Mouse (Mus musculus) midbrain, embryonic 11.5 days (tissue): Measurements from ENCODE around the gene Urad. TPM values are rescaled to one million over a fixed set of nuclear protein-coding genes. Genes with fewer than 3 reads are reported as not detected.

Source experiments
- ATAC-seq: fragments of 200-750 bp; cut with Nextera tagmentation; 2 replicates; pipeline ENCODE4 v1.8.0; 2017; ENCODE audit warnings: moderate TSS enrichment, moderate library complexity; ENCODE audit not compliant: low FRiP score
- DNase-seq: peaks from one replicate; pipeline ENCODE4 v3.0.0; 2015; ENCODE audit warnings: low spot score; ENCODE audit errors: missing footprints
- H3K27ac ChIP-seq: fragments of 300-500 bp; sonication (generic); 2 replicates; pipeline ENCODE4 v1.5.1; 2014; ENCODE audit warnings: low read depth, low read length
- H3K27me3 ChIP-seq: fragments of 300-500 bp; sonication (generic); 2 replicates; pipeline ENCODE4 v1.6.1; 2014; ENCODE audit warnings: mild to moderate bottlenecking, low read length, moderate library complexity, mixed read lengths; ENCODE audit not compliant: control insufficient read depth, insufficient read depth
- H3K36me3 ChIP-seq: fragments of 300-500 bp; sonication (generic); 2 replicates; pipeline ENCODE4 v1.6.1; 2014; ENCODE audit warnings: mild to moderate bottlenecking, low read length, moderate library complexity, mixed read lengths; ENCODE audit not compliant: control insufficient read depth, insufficient read depth
- H3K4me1 ChIP-seq: fragments of 300-500 bp; sonication (generic); 2 replicates; pipeline ENCODE4 v1.6.1; 2014; ENCODE audit warnings: low read length; ENCODE audit not compliant: control insufficient read depth, insufficient read depth
- H3K4me2 ChIP-seq: fragments of 300-500 bp; sonication (generic); 2 replicates; pipeline ENCODE4 v1.6.1; 2014; ENCODE audit warnings: mild to moderate bottlenecking, moderate library complexity
- H3K4me3 ChIP-seq: fragments of 300-500 bp; sonication (generic); 2 replicates; pipeline ENCODE4 v1.5.1; 2014; ENCODE audit warnings: low read depth, low read length
- H3K9ac ChIP-seq: fragments of 300-500 bp; sonication (generic); 2 replicates; pipeline ENCODE4 v1.6.1; 2014; ENCODE audit warnings: low read length
- H3K9me3 ChIP-seq: fragments of 300-500 bp; sonication (generic); 2 replicates; pipeline ENCODE4 v1.6.1; 2016; ENCODE audit warnings: low read length; ENCODE audit not compliant: control insufficient read depth
- WGBS: fragments of 180-500 bp; shearing (Covaris S2); extraction: QIAGEN DNeasy Blood & Tissue Kit; methylation state at CpG from one replicate; pipeline ENCODE4 v1.1.7; 2014; 5-methylcytosine and 5-hydroxymethylcytosine counted together
- polyA plus RNA-seq: library from polyadenylated mRNA; unstranded; fragments of >200 nt; fragmentation: Nextera tagmentation; extraction: Ambion mirVana; gene quantifications from 2 replicates; pipeline ENCODE4 v1.2.1, GENCODE M21; 2014

Gene Urad
- polyA plus RNA-seq, 1 experiment from 2014 or later, result not detected

DNA sequence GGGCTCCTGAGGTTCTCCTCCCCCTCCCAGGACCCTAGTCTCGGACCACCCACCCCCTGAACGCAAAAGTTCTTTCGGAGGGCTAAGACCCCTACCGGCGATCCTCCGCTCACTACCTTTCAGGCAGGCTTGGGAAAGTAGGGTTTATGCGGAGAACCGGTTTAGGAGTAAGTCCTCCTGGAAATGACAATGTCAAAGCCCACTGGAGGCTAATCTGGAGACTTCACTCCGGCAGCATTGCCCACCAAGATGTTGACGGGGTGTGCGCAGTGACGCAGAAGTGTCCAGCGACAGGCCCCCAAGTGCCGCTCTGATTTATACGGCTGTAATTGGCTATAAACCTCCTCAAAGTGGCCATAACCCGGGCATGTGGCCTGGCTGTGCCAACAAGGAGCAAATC is 17.1 kb downstream of the Urad start:
- no peak overlapping the region for H3K27ac ChIP-seq
- H3K36me3 ChIP-seq, result no peaks in the 10 kb centered on the region
- no peaks in the 10 kb centered on the region for H3K9me3 ChIP-seq
- H3K4me3 ChIP-seq, result no peak overlapping the region
- H3K27me3 ChIP-seq, result peaks cover 100% of the 10 kb centered on the region
- H3K4me2 ChIP-seq, result no peak overlapping the region
- no peak overlapping the region for H3K9ac ChIP-seq
- under 1% methylated on average over 16 of the region's 16 CpGs for WGBS
- DNase-seq (peak; percentile 94), ATAC-seq (no peak)
- H3K4me1 ChIP-seq, result peaks cover 7% of the 10 kb centered on the region

DNA sequence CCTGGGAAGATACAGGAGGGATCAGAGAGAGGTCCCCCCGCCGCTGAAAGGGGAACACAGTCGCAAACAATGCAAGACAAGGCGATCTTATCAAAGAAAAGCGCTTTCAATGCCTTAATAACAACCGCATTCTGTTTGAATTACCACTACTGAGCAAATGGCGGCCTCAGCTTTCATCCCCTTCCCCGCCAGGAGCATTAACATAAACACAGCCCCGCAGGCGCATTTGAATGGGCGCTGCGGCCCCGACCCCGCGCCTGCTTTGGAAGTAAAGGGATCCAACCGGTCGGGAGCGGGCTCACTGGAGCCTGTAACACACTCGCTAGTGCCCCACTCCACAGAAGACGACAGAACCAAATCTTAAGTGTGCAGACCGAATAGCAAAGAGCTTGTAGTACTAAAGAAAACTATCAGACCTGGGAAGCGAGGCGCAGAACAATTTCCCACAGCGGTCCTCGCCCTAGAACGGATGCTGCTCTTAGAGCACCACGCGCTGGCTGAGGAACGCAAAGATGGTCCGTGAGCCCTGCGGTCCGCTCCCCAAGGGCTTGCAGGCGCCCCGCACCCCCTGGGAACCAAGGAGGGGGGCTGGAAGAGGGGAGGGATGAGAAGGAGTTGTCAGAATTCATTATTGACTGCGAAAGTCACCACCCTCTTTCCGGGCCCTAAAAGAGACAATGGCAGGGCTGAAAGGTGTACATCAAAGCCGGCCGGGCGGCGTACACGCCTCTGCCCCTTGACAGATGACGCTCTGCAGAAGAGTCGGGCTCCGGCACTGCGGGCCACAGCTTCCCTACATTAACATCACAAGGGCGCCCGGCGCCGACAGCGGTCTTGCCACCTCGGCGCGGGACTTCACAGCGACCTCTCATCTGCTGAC is 17.7 kb downstream of the Urad start:
- Histone ChIP-seq H3K4me3 (no peak overlapping the region), H3K27me3 (peaks cover 100% of the 10 kb centered on the region), H3K4me2 (no peak overlapping the region), H3K36me3 (no peaks in the 10 kb centered on the region), H3K9me3 (no peaks in the 10 kb centered on the region), H3K27ac (no peak overlapping the region), H3K4me1 (peaks cover 11% of the 10 kb centered on the region), H3K9ac (no peak overlapping the region)
- ATAC-seq, result peak; percentile 22; the same call in 1 of the 2 replicates
- peak; percentile 95 for DNase-seq
- WGBS, result under 1% methylated on average over 54 of the region's 54 CpGs

DNA sequence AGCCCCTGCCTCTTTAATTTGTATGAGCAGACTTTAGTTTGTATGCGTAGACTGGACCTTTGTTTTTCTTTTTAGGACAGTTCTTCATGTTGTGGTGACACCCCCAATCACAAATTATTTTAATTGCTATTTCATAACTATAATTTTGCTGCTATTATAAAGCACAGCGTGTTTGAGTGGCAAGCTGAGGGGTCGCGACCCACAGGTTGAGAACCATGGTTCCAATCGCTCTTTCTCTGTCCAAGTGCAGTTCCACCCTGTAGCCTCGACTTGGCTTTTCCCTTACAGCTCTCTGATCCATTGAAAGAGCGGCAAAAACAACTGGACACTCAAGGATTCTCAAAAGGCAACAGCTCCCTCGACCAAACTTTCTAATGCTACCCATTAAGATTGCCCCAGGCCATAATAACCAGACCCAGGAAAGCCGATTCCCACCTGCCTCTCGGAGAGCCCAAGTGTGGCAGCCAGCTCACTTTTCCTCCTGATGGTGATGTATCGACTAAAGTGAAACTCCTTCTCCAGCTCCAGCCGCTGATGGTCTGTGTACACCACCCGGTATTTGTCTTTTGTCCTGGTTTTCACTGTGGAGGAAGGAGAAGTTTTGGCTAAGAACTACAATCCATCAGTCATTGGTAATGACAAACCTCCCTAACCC is 19.4 kb downstream of the Urad start:
- H3K4me2 ChIP-seq, result no peak overlapping the region
- peaks cover 99% of the 10 kb centered on the region for H3K27me3 ChIP-seq
- no peak overlapping the region for H3K4me3 ChIP-seq
- DNase-seq (peak; percentile 89), ATAC-seq (no peak)
- WGBS, result 5% methylated on average over 13 of the region's 13 CpGs
- H3K9me3 ChIP-seq, result no peaks in the 10 kb centered on the region
- no peak overlapping the region for H3K9ac ChIP-seq
- no peak overlapping the region for H3K27ac ChIP-seq
- peaks cover 14% of the 10 kb centered on the region for H3K4me1 ChIP-seq
- no peaks in the 10 kb centered on the region for H3K36me3 ChIP-seq

DNA sequence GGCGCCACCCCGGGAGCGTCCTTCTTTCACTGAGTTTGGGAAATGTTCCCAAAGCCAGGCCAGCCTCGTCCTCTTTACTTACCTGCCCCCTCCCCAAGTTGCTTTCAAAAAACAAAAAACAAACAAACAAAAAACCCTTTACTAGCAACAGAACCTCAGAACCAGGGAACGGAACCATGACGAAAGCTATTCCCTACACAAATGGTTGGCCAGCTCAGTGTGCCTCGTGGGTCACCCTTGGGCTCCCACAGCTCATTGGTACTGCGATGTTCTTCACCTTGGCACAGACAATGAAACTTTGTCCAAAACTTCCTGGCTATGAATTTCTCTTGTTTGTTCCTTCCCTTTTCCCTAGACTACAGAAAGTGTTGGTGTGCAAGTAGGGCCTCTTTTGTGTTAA is 20.1 kb downstream of the Urad start:
- peaks cover 14% of the 10 kb centered on the region for H3K4me1 ChIP-seq
- H3K4me3 ChIP-seq, result no peak overlapping the region
- ATAC-seq, result no peak
- H3K27ac ChIP-seq, result no peak overlapping the region
- no peak overlapping the region for H3K4me2 ChIP-seq
- 3% methylated on average over 8 of the region's 8 CpGs for WGBS
- peaks cover 99% of the 10 kb centered on the region for H3K27me3 ChIP-seq
- peak; percentile 94 for DNase-seq
- H3K36me3 ChIP-seq, result no peaks in the 10 kb centered on the region
- no peaks in the 10 kb centered on the region for H3K9me3 ChIP-seq
- no peak overlapping the region for H3K9ac ChIP-seq

DNA sequence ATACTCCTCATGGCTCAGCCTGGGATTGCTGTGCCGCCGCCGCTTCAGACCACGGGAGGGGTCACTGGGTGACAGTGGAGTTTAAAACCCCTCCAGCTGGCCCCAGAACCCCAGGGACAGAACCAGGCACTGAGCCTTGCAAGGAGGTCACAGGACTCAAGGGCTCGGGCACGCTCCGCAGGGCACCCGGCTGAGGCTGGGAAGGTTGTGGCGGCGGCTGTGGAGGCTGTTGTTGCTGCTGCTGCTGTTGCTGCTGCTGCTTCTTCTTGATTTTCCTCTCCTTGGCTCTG is 20.5 kb downstream of the Urad start:
- no peak for ATAC-seq
- peaks cover 14% of the 10 kb centered on the region for H3K4me1 ChIP-seq
- H3K4me3 ChIP-seq, result no peak overlapping the region
- H3K27ac ChIP-seq, result no peak overlapping the region
- DNase-seq, result peak; percentile 95
- H3K36me3 ChIP-seq, result no peaks in the 10 kb centered on the region
- no peak overlapping the region for H3K9ac ChIP-seq
- under 1% methylated on average over 10 of the region's 10 CpGs for WGBS
- H3K9me3 ChIP-seq, result no peaks in the 10 kb centered on the region
- H3K4me2 ChIP-seq, result no peak overlapping the region
- H3K27me3 ChIP-seq, result peaks cover 99% of the 10 kb centered on the region

DNA sequence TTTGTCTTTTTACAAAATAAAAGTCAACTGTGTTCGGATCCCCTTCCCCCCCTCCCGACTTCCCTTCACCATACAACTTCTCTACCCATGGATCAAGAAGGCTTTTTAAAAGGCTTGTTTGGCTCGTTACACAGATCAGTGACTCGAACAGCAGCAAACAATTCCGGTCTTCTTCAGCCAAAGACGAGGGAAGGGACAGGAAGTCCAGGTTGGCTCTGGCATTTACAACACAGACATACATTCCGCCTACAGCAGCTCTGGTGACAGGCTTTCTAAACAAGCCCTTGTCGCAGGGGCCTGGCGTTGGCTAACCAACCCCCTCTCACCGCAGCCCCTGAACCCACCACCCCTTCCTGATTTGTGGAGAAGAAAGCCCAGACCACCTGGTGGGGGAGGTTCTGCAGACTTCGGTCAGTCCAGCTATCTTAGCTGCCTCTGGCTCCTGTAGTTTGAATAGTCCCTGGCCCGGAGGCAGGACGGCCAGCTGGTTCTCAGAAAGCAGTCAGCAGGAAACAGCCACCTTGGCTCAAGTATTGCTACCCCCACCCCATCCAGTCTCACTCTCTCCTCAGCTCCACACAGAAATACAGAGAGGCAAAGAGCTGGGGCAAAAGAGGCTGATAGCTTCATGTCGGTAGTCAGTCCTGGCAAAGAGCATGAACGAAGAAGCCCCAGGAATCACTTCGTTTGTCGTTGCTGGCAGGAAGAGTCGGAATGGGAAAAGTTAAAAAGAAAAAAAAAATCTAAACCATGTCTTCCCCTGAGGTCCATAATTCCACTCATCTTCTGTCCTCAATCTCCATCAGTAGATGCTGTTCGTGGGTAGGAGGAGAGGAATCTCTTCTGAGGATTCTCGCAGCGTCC is 21.1 kb downstream of the Urad start:
- no peak overlapping the region for H3K4me2 ChIP-seq
- no peak overlapping the region for H3K27ac ChIP-seq
- 2% methylated on average over 21 of the region's 21 CpGs for WGBS
- H3K27me3 ChIP-seq, result peaks cover 98% of the 10 kb centered on the region
- H3K9ac ChIP-seq, result no peak overlapping the region
- DNase-seq, result peak; percentile 96
- H3K9me3 ChIP-seq, result no peaks in the 10 kb centered on the region
- H3K36me3 ChIP-seq, result no peaks in the 10 kb centered on the region
- H3K4me1 ChIP-seq, result peaks cover 11% of the 10 kb centered on the region
- no peak for ATAC-seq
- H3K4me3 ChIP-seq, result no peak overlapping the region

DNA sequence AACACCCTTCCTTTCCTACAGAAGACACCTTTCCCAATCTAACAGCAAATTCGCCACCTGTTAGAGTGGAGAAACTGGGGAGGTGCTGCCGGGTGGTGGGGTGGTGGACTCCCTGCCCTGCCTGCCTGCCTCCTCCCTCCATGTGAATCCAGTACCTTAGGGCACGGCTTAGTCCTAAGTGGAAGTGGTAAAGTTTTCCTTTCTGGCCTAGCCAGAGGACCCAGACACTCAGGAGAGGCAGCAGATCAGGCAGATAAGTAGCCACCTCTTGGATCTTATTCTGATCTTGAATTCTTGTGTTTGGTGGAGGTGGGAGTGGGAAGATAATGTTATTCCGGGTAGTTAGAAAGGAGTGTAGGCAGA is 22.3 kb downstream of the Urad start:
- 3% methylated on average over 4 of the region's 4 CpGs for whole genome bisulfite sequencing
- DNase-seq (peak; percentile 87), ATAC-seq (no peak; the same call in 1 of the 2 replicates)
- Histone ChIP-seq H3K4me2 (no peak overlapping the region; the same call in 1 of the 2 replicates), H3K4me1 (peaks cover 11% of the 10 kb centered on the region), H3K4me3 (no peak overlapping the region), H3K27ac (no peak overlapping the region), H3K9ac (no peak overlapping the region), H3K27me3 (peaks cover 96% of the 10 kb centered on the region), H3K9me3 (no peaks in the 10 kb centered on the region), H3K36me3 (no peaks in the 10 kb centered on the region)

DNA sequence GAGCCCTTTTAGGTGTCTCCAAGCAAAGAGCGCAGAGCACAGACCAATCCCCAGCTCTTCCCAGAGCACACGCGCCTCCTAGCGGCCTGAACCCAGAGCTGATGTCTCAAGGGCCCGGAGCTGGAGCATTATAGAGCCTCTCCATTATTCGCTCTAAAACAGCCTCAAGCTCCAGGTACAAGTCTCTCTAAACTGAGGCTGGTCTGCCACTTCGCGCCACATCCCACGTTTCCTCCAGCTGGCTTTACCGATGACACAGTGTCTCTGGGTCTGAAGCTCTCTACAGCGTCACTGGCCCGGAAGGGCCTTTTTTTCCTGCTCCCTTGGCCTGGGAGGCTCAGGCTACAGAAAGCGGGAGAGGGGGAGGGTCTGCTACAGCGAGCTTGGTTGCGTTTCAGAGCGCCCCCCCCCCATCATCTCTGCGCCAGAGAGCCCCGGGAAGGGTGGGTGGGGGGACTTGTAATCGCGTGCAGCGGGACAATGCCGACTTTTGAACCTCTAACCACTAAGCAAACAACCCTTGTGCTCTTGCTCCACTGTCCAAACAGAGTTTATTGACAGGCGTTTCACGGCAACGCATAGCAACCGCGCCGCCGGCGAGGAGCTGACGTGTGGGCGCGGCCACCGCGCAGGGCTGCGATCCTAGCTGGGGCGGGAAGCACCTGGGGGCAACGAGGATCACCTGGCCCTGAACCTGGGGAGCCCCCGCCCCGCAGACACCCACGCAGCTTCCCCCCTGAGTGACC is 22.8 kb downstream of the Urad start:
- ATAC-seq (peak; percentile 82), DNase-seq (peak; percentile 98)
- no peaks in the 10 kb centered on the region for H3K36me3 ChIP-seq
- H3K27ac ChIP-seq, result no peak overlapping the region
- peaks cover 96% of the 10 kb centered on the region for H3K27me3 ChIP-seq
- under 1% methylated on average over 41 of the region's 41 CpGs for WGBS
- H3K9ac ChIP-seq, result no peak overlapping the region; the same call in 1 of the 2 replicates
- peaks cover 7% of the 10 kb centered on the region for H3K4me1 ChIP-seq
- H3K9me3 ChIP-seq, result no peaks in the 10 kb centered on the region
- H3K4me2 ChIP-seq, result peak overlapping the region; percentile 33
- H3K4me3 ChIP-seq, result peak overlapping the region; percentile 18; the same call in 1 of the 2 replicates
